Mouse (Mus musculus): ENCODE measurements around the gene Olfr618.

DNA sequence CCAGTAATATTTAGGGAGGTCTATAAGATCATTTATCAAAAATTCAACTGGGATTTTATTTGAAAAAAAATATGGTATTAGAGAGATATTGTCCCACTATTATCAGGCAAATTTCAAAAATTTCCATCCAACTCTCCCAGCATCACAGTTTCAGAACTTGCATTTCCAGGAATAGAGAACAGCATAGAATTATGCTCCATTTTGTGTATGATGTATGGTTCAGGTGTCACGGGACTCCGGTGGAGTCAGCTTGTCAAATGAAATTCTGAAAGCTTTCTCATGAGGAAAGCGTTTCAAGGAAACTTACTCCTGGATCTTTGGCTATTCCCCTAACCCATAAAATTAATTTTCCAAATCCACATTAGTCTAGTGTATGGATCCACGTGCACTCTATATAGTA, 54.2 kb downstream of the Olfr618 start:
- TF ChIP-seq CTCF (IDR thresholded peaks at IDR 0.05) (no peak), EP300 (IDR thresholded peaks at IDR 0.05) (no peak)

Data from lung, postnatal 0 days (tissue).